Mouse (Mus musculus): ENCODE results near the gene Nipal4.
A peak's percentile ranks its signal among the peaks of the same experiment; 100 is the strongest.

The Nipal4 gene

DNA sequence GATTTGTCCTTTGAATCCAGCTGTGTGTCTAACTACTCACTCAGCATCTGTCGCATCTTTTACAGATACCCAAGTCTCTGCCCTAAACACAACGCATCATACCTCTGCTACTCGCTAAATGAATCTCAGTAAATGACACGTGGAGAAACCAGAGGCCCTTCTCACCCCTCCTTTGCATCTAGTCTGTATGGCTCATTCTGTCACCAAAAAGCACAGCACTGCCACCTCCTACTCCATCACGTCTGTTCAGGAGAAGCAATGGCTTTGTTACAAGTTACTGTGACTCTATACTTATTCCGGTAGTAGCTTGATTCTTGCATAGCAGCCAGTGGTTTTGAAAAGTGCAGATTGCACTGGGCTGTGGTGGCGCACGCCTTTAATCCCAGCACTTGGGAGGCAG lies 9.4 kb downstream of the Nipal4 start:
- DNase-seq: no peak

DNA sequence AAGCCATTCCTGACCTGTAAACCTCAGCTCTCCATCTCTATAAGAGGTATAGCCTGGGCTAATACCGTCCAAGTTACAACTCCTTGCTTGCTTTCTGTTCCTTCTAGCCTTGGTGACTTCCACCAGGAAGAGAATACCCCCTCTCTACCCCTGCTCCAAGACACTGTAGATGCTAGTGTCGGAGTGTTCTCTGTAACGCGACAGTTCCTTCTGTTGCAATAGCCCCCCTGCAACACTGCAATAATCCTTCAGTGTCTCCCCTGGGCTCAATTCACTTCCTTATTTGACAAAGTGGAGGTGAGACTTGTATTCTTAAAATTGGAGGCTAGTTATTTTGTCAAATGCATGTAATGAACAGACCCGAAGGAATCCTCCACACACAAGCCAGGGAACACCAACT lies 19.7 kb downstream of the Nipal4 start:
- no peak for DNase-seq

DNA sequence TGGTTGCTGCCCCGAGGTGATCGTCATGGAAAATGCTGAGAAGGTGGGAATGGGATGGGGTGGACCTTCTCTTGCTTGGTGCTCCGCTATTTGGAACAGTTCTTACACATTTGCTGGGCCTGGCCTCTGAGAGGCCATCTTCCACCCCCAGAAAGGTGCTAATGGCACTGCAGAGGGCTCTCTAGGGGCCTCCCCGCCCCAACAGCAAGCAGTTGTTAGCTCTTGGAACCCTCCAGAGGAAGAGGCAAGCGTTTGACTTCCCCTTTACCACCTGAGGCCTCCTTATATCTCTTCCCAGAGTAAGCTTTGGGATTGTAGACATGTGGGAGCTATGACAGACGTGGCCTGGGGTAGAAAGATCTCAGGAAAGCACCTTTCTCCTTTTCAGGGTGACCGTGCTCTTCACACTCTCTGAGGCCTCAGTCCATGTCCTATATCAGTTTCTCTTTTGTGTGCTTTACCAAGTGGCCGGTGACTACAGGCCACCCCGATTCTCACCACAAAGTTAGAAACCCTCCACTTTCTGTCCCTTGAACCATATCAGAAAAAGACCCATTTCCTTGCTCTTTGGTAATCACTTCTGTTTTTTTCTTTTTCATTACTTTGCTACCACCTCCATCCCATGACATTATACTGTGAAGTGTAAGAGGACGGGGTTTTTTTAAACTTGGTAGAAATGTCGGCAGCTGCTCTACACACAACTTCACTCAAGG lies 21.0 kb downstream of the Nipal4 start:
- no peak for DNase-seq

DNA sequence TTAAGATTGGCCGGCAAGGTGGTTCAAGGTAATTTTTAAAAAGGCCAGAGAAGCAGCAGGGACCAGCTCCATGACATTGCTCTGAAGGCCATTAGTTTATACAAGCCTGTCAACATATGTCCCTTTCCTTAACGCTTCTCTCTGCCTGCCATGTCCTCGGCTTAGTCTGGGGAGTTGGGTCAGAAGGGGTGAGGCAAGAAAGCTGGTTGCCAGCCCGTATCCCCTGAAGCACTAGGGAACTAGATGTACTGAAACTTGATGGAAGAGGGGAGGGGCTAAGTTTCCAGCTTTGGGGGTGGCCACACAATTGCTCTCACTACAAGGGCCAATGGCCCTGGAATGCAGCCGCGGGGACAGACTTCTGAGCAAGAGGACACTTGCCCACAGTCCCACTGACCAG lies 23.0 kb downstream of the Nipal4 start:
- no peak for DNase-seq

DNA sequence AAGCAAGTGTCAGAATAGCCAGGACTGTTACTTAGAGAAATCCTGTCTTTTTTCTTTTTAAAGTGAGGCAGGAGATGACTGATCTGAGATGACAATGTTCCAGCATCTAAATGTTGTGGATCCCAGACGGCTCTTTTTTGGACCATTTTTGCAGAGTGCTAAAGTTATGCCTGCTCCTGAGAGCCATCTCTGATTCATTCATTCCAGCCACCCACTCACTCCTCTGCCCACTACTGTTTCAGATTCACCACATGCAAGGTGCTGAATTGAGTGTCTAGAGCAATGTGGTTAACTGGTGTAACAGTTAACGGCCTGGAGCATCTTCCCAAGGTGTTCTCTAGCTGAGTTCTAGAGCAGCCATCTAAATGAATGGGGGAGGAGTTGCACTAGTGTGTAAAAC lies 31.4 kb downstream of the Nipal4 start:
- DNase-seq: no peak

DNA sequence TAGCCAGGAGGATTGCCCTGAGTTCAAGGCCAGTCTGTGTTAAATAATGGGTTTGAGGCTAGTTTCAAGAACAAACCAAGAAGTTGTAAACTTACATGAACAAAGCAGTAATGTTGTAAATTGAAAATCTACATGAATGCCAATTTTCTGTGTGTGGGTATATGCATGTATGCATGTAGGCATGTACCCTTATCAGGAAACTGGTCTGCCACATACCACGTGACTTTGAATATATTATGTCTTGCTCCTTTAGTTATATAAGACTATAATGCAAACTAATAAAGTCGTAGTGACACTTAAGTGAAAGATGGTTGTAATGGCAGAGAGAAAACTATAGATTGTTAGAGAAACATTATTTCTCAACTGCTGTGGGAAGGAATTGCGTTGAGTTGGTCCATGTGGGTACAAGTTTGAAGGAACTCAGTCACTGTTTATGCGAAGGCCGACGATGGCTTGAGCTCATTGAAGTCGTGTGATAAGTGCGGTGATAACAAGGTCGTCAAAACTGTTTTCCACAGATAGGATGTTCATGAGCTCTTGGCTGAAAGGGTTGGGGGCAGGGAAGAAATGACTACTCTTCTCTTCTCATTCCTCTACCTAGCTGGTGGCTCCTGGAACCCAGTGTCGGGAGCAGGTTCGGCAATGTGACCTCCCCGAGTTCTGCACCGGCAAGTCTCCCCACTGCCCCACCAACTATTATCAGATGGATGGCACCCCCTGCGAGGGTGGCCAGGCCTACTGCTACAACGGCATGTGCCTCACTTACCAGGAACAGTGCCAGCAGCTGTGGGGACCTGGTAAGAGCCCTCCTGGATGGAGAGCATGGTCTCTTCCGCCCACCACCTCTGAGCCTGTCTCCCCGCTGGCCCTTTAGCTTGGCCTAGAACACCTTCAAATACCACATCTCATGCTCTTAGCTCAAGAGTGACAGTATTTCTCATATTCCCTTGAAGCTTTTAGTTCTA lies 35.0 kb downstream of the Nipal4 start:
- DNase-seq: no peak

DNA sequence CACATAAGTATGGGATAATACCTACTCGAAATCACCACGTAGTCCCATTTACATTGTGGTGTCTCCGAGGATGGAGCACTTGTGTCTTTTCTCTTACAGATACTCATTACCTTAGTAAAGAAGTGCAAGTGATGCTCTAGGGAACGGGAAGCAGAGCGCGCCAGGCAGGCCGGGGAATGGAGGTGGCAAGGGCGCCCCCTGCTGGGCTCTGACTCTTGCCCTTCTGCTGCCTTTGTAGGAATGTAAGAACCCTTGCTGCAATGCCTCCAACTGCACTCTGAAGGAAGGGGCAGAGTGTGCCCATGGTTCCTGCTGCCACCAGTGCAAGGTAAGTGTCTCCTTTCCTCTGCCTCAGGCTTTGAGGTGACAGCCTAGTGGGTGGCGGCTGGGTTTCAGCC lies 37.8 kb downstream of the Nipal4 start:
- DNase-seq: peak; percentile 55

DNA sequence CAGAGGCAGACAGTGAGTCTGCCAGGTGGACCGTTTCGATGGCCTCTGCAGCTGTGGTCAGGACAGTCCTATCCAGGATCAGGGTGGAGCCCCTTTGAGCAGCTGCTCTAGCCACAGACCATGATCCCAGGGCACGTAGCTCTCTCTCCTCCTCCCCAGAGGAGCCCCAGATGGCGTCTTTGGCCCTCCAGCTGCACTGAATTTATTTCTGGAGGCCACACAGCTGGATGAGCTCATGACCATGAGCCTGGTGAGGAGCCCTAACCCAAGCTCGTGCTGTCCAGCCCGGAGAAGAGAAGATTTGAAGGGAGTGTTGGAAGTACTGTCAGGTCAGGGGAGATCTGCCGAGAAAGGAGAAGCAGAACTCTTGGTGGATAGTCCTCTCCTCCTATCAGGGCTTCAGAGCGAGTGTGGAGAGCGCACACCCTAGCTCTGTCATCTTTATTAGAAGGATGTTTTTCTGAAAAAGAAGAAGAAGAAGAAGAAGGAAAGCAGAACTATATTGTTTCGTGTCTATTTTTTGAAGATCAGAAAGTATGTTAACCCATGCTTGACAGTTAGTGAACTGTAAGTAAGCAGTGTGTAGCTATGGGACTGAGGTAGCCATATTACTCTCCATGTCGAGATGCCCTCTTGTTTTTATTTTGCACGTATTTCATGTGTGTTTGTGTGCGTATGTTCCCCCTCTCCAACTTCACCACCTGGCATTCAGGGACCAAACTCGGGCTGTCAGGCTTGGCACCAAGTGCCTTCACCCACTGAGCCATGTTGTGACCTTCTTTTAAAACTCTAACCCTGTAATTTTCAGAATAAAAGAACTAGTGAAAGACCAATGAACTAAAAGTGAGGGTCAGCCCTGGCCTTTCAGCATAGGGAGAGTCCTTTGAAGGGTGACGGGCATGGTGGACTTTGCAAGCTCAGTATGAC lies 38.4 kb downstream of the Nipal4 start:
- no peak for DNase-seq

DNA sequence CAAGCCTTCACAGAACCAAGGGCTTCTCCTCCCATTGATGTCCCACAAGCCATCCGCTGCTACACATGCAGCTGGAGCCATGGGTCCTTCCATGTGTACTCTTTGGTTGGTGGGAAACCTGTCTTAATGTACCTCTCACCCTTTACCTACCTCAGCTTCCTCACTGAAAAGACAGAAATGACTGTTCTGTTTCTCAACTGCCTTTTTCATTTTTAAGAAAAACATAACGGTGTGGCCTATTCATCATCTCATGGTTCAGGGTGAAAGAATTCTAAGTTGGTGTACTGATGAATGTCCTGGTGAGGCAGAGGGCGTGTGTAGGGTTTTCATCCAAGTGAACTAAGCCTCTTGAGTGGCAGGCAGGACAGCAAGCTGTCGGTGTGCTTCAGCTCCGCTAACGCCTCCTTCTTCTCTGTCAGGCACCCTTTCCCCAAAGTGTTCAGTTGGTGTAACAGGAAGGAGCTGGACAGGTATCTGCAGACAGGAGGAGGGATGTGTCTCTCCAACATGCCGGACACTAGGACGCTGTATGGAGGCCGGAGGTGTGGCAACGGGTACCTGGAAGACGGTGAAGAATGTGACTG lies 39.4 kb downstream of the Nipal4 start:
- DNase-seq: no peak

DNA sequence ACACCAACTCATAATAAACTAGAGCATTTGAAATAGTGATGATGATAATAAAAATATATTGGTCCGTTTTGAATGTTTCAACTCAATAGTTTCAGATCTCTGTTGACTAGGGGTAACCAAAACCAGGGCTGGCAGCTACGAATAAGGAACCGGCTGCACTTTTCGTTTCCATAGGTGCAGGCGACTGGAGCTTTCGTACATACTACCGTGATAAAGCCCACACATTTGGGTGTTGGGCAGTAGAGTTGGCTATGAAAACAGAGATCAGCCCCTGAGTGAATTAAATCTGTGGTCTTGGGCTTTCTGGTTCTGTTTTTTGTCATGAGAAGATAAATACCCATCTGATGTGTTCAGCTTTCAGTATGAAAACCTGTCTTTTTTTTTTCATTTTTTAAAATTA lies 40.0 kb downstream of the Nipal4 start:
- no peak for DNase-seq

DNA sequence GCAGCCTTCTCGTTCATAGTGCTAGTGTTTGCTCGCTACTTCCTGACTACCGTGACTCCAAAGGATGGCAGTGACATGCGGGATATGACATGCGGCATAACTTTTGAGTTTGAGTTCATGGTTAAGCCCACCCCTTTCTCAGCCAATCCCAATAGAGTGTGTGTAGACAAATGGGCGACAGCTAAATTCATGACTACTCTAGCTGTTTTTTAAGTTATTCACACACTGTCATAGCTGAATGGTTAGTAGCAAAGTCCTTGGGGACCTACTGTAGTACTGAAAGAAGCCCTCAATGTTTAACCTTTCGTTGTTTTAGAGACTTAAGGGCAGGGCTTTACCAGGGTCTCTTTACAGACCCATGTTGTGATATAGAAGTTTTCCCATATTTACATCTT lies 40.5 kb downstream of the Nipal4 start:
- DNase-seq: no peak

DNA sequence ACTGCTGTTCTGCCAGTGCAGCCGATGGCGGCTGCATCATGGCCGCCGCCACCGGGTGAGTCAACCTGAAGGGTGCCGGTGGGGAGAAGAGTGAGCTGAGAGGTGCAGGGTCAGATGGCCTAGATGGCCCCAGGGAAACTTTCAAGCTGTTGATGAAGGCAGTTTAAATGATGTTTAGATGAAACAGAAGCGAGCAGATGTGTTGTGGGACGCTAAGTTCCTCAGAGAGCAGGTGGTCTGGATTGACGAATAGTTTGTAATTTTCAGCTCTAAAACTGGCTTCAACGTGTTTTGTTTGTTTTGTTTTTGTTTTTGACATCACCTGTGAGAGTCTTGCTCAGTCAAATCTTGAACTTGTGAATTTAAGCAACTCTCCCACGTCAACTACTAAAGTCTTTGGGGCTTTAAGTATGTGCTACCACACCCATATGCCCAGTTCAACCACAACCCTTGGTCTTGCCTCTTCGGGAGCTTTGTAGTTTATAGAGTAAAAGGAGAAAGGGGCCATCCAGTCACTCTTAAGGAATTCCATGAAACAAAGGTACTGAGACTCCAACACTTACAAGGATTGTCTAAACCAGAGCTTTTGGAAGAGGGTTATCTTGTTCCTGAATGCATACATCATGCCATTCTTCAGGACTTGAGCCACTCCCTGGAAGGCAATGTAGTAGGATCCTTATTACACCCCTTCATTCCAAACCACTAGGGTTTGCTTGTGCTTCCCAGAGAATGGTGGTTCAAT lies 41.0 kb downstream of the Nipal4 start:
- DNase-seq: no peak

DNA sequence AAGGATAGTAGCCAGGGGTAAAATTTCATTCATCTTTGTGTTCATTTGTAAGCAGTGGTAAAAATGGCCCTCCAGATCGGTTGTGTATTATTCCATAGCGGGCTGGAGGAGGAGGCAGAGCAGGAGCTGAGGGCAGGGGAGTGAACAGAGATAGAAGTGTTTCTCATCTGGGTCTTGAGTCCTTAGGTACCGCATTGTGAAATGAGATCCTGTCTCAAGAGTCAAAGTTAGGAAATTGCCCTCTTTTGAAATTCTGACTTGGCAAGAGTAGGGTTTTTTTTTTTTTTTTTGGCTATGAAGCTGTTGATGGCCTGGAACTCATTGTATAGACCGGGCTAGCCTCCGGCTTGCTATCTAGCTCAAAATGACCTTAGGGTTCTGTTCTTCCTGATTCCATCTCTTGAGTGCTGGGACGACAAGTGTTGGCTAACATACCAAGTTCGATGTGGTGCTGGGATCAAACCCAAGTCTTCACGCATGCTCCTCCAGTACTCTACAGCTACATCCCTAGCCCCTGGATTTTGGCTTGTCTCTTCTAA lies 42.9 kb downstream of the Nipal4 start:
- no peak for DNase-seq

DNA sequence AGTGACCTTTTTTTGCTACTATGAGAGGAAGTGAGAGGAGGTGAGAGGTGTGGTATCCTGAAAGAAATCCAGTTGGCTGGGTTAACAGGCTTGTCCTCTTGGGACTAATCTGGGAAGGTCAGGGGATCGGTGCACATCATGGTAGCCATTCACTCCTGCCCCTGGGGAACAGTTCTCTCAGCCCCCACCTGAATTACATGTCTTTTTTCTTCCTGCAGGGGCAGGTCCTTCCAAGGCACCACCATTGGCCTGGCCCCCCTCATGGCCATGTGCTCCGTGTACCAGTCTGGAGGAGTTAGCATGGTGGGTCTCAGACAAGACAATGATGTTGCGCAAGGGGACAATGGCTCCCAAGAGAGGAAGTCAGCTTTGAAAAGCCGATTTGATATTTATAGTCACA lies 43.4 kb downstream of the Nipal4 start:
- DNase-seq: no peak

DNA sequence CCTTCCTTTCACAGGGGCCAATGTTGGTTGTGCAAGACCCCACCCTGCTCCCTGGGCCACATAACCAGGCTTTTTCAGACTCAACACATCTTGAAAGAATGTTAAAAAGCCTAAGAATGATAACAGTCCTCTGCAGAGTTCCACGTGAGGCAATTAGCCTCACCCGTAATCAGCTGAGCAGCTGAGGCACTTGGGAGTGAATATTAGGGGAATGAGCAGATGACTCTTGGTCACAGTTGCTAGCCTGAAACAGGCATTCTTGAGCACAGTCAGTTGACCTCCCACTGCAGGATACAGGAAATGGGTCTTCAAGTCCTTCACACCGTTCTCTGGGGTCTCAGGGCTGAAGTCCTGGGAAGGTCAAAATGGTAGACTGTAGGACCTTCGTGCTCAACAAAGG lies 44.6 kb downstream of the Nipal4 start:
- DNase-seq: no peak

DNA sequence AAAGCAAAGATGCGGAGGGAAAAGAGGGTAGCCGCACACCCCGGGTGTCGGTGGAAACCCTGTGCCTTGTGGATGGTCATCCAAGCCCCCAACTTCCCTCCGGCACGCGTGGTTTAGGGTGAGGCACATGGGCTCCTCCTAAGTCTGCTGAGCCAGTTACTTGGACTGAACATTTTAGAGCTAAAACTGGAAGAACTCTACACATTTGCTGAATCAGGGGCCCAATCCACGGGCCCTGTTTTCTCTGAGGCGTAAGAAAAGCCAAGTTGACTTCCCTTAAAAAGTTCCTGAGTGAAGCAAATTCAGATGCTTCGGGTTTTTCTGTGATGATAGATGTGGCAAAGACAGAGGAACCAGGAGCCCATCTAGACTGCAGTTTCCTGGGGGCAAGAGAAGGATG lies 46.2 kb downstream of the Nipal4 start:
- DNase-seq: no peak

DNA sequence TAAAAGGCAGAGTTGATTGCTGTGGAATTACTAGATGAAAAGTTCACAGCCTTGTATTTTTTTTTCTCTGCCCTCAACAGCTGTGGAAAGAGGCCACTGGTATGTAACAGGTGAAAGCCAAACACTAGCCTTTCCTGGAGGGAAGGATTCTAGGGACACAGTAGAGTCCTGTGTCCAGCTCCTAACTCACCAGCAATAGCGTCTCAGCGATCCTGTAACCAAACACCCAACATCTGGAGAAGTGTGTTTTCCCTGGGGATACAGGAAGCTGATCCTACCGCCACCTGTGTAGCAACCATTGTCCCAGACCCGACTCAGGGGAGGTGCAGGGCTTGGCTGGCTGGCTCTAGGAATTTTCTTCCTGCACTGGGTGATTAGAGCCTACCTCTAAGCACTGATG lies 46.7 kb downstream of the Nipal4 start:
- DNase-seq: no peak

DNA sequence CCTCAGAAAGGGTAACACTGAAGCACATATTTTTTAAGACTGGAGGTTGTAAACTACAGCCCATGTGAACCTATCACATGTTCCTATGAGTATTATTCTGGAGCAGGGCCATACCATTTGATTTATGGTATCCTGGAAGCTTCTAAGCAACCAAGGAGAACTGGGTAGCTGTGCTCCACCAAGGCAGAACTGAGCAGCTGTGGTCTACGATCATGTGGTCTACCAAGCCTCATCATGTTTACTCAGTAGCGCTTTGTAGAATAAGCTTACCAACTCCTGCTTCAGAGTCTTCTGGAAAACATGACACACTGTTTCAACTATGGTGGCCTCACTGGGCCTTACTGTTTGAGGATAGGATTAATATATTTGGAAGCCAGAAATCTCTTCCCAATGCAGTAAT lies 49.8 kb downstream of the Nipal4 start:
- DNase-seq: no peak

DNA sequence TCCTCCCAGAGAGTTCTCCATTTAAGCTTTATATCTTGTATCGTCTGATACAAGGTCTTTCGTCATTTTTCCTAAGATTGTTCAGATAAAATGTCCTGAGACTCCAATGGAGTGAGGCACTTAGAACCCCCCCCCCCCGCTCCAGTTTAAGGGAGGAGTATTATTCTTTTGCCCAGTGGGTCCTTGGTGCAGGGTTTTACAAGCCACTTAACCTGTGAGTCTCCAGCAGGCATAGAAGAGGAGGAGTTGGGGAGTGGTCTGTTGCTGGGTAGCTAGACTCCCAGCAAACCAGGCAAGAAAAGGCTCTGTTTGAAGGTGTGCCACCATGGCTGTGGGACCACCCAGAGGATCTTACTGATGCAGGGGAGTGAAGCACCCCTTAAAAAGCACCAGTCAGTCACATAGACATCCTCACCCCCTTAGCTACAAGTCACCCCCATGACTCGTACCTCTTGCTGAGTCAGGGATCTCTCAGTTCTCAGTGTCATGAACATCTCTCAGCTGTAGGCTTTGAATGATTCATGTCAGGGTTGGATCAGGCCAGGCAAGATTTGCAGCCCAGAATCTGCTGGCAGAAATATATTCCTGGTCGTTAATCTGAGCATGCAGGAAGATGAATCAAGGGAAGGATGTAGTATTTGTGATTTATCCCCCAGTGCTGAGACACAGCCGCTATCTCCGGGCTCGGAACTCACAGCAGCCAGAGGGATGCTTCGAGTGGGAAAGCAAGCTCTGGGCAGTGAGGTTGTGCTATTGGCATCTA lies 50.7 kb downstream of the Nipal4 start:
- no peak for DNase-seq

DNA sequence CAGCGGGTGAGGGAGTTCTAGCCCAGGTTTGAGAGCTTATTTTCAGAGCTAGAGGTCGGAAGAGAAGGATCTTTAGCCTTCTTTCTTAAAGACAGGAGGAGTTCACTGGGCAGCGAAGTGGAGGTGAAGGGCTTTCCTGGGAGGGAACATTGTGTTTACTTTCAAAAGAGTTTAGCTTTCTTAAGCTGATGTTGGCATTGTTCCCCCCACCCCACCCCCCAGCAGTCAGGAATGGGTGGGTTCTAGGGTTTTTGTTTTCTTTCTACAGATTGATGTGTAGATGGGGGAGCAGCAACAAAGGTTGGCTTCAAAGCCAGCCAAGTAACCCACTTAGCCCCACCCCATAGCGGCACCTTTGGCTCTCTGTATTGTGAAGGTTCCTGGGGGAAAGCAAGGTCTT lies 51.3 kb downstream of the Nipal4 start:
- DNase-seq: no peak

DNA sequence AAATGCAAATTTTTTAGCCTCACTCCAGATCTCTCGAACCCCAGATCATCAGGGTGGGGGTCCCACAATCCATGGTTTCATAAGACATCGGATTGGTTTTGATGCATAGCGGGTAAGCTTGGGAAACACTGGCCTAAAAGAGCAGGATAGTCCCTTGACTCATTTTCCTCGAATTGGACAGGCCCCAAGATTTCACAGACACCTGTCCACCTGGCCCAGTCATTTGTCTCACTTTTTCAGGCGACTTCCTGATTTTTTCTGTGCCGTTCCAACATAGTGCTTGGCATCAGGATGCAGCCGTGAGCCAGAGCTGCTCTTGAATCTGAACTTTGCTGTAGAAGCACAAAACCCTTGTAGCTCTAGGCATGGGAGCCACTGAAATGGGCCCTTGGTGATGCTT lies 52.1 kb downstream of the Nipal4 start:
- peak; percentile 29 for DNase-seq
